Mouse (Mus musculus) gastrocnemius, adult 18-20 months (tissue): ENCODE measurements around the gene Lgr4. TPM values are rescaled to one million over a fixed set of nuclear protein-coding genes. Genes with fewer than 3 reads are reported as not detected.

Experiments
- DNase-seq: peaks from one replicate; pipeline ENCODE4 v3.0.0; 2021; ENCODE audit warnings: low spot score
- total RNA-seq, 2 experiments: library from RNA; stranded (reverse); gene quantifications; 2 replicates each; pipeline ENCODE4 v1.2.3; 2021

Gene Lgr4
- total RNA-seq, 2 experiments from 2014 or later = 24.5 to 28.7 TPM

- no peak for DNase-seq
Measured at GRCm38 (mm10) chr2:110012184-110012725, 94.8 kb downstream of the Lgr4 start.

GRCm38 (mm10) chr2:110017087-110017486 is 99.6 kb downstream of the Lgr4 start:
- DNase-seq = no peak

GRCm38 (mm10) chr2:110017616-110018505 is 100.4 kb downstream of the Lgr4 start, which contains the start of gene Ccdc34:
TSS of gene Ccdc34 (plus strand) at chr2:110017817.
- peak; percentile 88 for DNase-seq

- peak; percentile 72 for DNase-seq
Measured at GRCm38 (mm10) chr2:110019656-110020055, 102.2 kb downstream of the Lgr4 start.

GRCm38 (mm10) chr2:110020430-110020829 is 103.0 kb downstream of the Lgr4 start:
- DNase-seq = no peak

GRCm38 (mm10) chr2:110036265-110036664 is 118.8 kb downstream of the Lgr4 start:
- DNase-seq = no peak

- DNase-seq = no peak
Measured at GRCm38 (mm10) chr2:110036665-110037064, 119.2 kb downstream of the Lgr4 start.

GRCm38 (mm10) chr2:110037221-110037620 is 119.8 kb downstream of the Lgr4 start:
- no peak for DNase-seq

GRCm38 (mm10) chr2:110038341-110038740 is 120.9 kb downstream of the Lgr4 start:
- DNase-seq = no peak

GRCm38 (mm10) chr2:110042861-110043760 is 125.7 kb downstream of the Lgr4 start:
- DNase-seq = no peak

- no peak for DNase-seq
Measured at GRCm38 (mm10) chr2:110058424-110058823, 141.0 kb downstream of the Lgr4 start.

GRCm38 (mm10) chr2:110063131-110063530 is 145.7 kb downstream of the Lgr4 start:
- DNase-seq = peak; percentile 41

Other genes with a start within 250 kb of the Lgr4 start
- gene Bdnf, start 242.9 kb upstream of the Lgr4 start, total RNA-seq = under 1 TPM; 0.25 to 0.33 TPM
- gene Lin7c, start 26.8 kb upstream of the Lgr4 start, total RNA-seq = 10 to 100 TPM; 26.8 to 32.2 TPM
- gene Ccdc34, start 100.2 kb downstream of the Lgr4 start, total RNA-seq = 1 to 10 TPM; 2.4 to 2.8 TPM